Mouse (Mus musculus): ENCODE data around the gene Parp2.

DNA sequence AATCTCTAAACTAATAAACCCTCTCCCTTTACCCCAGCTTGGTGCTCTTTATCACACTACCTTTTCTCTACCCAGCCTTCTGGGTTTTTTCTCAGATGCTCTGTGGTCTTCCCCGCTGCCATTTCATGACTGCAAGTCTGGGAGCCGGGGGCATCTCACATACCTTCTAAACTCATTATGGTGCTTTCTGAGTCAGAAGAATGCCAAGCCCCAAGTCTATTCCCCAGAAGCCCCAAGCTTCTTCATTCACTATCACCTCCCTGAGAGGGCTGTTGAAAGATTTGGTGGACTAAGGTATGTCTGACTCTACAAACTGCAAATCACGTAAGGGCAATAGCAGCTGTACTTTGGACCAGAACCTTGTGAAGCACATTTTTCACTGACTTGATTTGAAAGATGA lies 59.3 kb downstream of the Parp2 start:
- no peak for TF ChIP-seq POLR2A (IDR thresholded peaks at IDR 0.05; ENCODE audit: low read depth, low read length)
- TF ChIP-seq CTCF (IDR thresholded peaks at IDR 0.05; ENCODE audit: extremely low read depth, insufficient read length, insufficient replicate concordance, low read depth, low read length): no peak

Measured in small intestine, adult 2 months (tissue).